Mouse (Mus musculus): ENCODE data around the gene Csta1.

Csta1 gene

DNA sequence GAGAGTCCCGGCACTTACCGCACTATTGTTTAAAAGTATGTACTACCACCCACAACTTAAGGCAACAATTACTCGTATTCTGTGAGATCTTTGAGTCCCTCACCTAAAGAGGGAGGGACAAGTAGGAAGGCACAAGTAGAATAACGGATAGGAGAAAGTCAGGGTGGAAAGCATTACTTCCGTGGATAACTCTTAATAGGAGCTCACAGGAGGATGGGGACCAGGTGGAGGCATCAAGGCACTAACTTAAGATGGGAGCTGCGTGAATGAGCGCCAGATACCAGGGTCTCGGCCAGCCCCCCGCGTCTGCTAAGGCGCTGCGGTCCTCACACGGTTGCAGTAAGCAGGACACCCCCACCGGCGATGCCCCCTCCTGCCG, 60.0 kb downstream of the Csta1 start:
- no peak for DNase-seq (ENCODE audit: extremely low spot score)

Measured in embryo, embryonic 9.5 days (tissue).